Mouse (Mus musculus) ES-Bruce4 (cell line): ENCODE results near the gene Ccdc130. TPM values are rescaled to one million over a fixed set of nuclear protein-coding genes. Genes with fewer than 3 reads are reported as not detected.

Source experiments
- H3K27ac ChIP-seq: 2 replicates; pipeline ENCODE4 v1.5.1; 2012; ENCODE audit warnings: low read length, inconsistent platforms; ENCODE audit not compliant: insufficient read depth
- H3K27me3 ChIP-seq: 2 replicates; pipeline ENCODE4 v1.6.1; 2012; ENCODE audit warnings: mild to moderate bottlenecking, low read length, inconsistent platforms; ENCODE audit not compliant: control insufficient read depth, poor library complexity, insufficient read depth, severe bottlenecking
- H3K36me3 ChIP-seq: 2 replicates; pipeline ENCODE4 v1.6.1; 2012; ENCODE audit warnings: inconsistent platforms, mild to moderate bottlenecking, low read length, moderate library complexity; ENCODE audit not compliant: control insufficient read depth, poor library complexity, insufficient read depth, severe bottlenecking
- H3K4me1 ChIP-seq: one replicate; pipeline ENCODE4 v1.8.1; 2011; ENCODE audit warnings: low read length; ENCODE audit not compliant: control insufficient read depth, insufficient read depth
- H3K4me3 ChIP-seq: 2 replicates; pipeline ENCODE4 v1.5.1; 2011; ENCODE audit warnings: low read depth, mild to moderate bottlenecking, low read length
- H3K9ac ChIP-seq: 2 replicates; pipeline ENCODE4 v1.6.1; 2012; ENCODE audit warnings: low read depth, mild to moderate bottlenecking, inconsistent platforms; ENCODE audit not compliant: poor library complexity, severe bottlenecking
- H3K9me3 ChIP-seq: replicated peaks from 2 replicates; pipeline ENCODE4 v1.6.1; 2012; ENCODE audit warnings: mild to moderate bottlenecking, low read length, inconsistent platforms; ENCODE audit not compliant: control insufficient read depth, poor library complexity, insufficient read depth, severe bottlenecking
- CTCF ChIP-seq: IDR thresholded peaks from one replicate; pipeline ENCODE4 v1.8.1; 2011; ENCODE audit warnings: low read depth, low read length
- EP300 ChIP-seq: IDR thresholded peaks from 2 replicates; pipeline ENCODE4 v1.6.1; 2011; ENCODE audit warnings: low read depth, low read length; ENCODE audit not compliant: insufficient read depth
- POLR2A ChIP-seq: IDR thresholded peaks from one replicate; pipeline ENCODE4 v1.8.1; 2011; ENCODE audit warnings: low read length; ENCODE audit not compliant: insufficient read depth
- polyA plus RNA-seq: library from polyadenylated mRNA; stranded (reverse); fragments of >200 nt; gene quantifications from 2 replicates; pipeline ENCODE4 v1.2.4, GENCODE M21; 2011; ENCODE audit warnings: low read depth; ENCODE audit not compliant: missing spikeins, insufficient read depth, insufficient read length

Ccdc130 gene
- polyA plus RNA-seq, 1 experiment: 21.3 TPM

DNA sequence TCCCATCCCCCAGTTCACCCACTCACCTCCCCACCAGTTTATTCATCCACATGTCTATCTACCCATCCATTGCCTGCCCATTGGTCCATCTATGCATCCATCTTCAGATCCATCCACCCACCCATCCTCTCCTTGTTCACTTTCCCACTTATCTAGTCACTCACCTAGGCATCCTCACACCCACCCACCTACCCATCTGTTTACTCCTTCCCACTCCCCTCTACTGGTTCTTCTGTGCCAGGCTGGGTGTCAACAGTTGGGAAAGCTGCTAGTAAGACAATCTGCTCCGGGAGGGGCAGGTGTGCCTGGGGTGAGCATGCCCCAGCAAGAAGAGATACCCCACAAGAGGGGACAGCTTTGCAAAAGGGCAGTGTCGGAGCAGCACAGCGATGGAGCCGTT is 9.1 kb downstream of the Ccdc130 start:
- TF ChIP-seq CTCF: no peak
- no peak for TF ChIP-seq EP300
- TF ChIP-seq POLR2A: no peak
- H3K27me3 ChIP-seq: no peaks in the 10 kb centered on the region
- H3K9me3 ChIP-seq: no peaks in the 10 kb centered on the region
- H3K4me3 ChIP-seq: no peak overlapping the region
- H3K9ac ChIP-seq: no peak overlapping the region
- H3K36me3 ChIP-seq: peaks cover 18% of the 10 kb centered on the region
- H3K27ac ChIP-seq: no peak overlapping the region
- H3K4me1 ChIP-seq: no peaks in the 10 kb centered on the region

DNA sequence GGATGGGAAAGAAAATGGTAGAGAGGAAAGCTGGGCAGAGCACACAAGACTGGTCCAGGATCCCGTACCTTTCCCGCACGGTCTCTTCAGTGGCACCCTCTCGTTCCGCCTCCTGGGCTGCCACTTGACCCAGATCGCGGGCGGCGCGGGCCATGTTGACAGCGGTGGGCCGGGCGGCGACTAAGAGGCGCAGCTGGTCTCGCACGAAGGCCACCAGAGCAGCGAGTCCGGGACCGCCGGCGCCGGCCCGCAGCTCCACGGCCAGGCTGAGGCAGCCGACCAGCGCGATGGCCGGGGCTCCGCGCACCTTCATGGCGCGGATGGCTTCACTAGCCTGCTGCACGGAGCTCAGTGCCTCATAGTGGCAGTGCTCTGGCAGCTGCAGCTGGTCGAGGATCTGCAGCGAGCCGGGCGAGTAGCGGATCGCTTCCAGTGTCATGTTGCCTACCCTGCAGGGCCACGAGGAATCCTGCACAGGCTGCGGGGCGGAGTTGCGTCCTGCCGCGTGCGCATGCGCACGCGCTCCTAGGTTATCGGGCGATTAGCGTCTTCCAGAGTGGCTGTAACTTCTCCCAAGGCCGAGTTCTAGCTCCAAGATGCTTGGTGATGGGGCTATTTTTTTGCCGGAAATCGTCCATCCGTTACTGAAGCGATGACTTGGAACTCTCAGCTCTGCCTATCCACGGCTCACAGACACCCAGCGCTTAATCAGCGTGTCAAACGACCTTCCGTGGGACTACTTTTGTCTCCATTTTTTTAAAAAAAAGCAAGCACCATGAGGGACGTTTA is 13.2 kb downstream of the Ccdc130 start, which contains the start of gene Mri1:
TSS of gene Mri1 (minus strand) at position 505 of the 789 bp plus-strand sequence.
- Histone ChIP-seq H3K27me3 (no peaks in the 10 kb centered on the region), H3K9me3 (no peaks in the 10 kb centered on the region), H3K36me3 (peaks cover 39% of the 10 kb centered on the region), H3K4me3 (peak within 1 kb of the TSS; percentile 78), H3K9ac (peak within 1 kb of the TSS; percentile 81), H3K4me1 (no peaks in the 10 kb centered on the region), H3K27ac (peak within 1 kb of the TSS; percentile 70)
- peak; percentile 73 for TF ChIP-seq POLR2A
- TF ChIP-seq CTCF: no peak
- no peak for TF ChIP-seq EP300

DNA sequence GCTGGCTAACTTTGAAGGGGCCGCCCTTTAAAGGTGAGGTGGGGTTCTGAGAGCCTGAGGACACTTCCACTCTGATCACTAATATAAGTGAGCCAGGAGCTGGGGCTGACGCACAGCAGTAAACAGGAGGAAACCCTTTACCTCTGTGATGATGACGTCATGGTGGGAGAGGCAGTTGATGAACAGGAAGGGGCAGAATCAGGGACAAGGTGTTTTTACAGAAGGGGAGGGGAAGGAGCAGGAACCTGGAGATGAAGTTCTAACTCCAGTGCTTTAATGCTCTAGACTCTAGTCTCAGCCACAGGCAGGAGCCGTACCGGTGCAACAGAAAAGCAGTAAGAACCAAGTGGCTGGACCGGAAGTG is 13.7 kb downstream of the Ccdc130 start:
- Histone ChIP-seq H3K27me3 (no peaks in the 10 kb centered on the region), H3K4me1 (no peaks in the 10 kb centered on the region), H3K27ac (peak overlapping the region; percentile 23), H3K9ac (peak overlapping the region; percentile 81), H3K9me3 (no peaks in the 10 kb centered on the region), H3K4me3 (peak overlapping the region; percentile 78), H3K36me3 (peaks cover 39% of the 10 kb centered on the region)
- no peak for TF ChIP-seq POLR2A
- no peak for TF ChIP-seq CTCF
- TF ChIP-seq EP300: no peak

DNA sequence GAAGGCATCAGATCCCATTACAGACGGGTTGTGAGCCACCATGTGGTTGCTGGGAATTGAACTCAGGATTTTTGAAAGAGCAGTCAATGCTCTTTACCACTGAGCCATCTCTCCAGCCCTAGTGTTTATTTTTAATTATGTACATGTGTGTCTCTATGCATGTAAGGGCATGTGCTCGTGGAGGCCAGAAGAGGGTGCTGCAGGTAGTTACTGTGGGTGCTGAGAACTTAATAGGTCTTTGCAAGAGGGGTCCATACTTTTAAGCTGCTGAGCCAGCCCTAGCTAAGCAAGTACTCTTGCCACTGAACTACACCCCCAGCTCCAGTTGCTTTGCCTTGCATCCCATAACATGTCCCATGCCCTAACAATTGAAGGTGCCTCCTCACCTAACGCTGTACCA is 14.3 kb downstream of the Ccdc130 start:
- H3K36me3 ChIP-seq: peaks cover 43% of the 10 kb centered on the region
- H3K27ac ChIP-seq: peak overlapping the region; percentile 23; the same call in 1 of the 2 replicates
- H3K9ac ChIP-seq: peak overlapping the region; percentile 81

DNA sequence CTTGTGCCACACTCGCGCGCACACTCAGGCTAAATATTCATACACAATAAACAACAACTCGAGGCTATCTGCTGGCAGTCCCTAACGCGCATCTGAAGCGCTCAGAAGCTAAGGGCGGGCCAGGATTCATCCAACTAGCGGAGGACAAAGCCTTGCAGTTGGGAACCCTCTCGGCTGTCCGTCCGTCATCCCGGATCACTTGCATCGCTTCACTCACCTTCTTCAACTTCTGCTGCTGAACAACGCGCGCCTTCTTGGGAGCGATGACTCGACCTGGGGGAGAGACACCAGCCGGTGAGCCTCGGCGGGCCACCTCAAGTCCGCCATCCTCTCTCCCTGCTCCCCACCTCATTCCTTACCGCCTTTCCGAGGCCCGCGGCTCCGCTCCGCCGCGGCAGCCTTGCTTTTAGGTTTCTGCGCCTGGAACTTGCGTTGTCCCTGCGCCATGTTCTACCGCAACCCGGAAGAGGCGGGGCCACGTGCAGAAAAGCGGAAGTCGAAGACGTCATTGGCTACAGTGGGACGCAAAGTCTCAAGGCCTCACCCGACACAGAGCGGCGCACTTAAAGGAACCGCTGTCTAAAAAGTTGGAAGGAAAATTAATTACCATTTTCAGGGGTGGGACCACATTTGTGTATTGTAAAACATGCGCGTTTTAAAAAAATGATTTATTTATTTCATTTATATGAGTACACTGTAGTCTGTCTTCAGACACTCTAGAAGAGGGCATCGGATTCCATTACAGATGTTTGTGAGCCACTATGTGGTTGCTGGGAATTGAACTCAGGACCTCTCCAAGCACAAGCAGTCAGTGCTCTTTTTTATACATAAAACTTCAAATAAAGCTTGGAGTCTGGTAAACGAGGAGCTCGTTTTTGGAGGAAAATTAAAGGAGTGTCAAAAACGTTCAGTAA is 20.7 kb downstream of the Ccdc130 start, which contains the start of gene D8Ertd738e:
TSS of gene D8Ertd738e (minus strand) at position 463 of the 914 bp plus-strand sequence.
- no peaks in the 10 kb centered on the region for H3K27me3 ChIP-seq
- peak within 1 kb of the TSS; percentile 83 for H3K9ac ChIP-seq
- no peaks in the 10 kb centered on the region for H3K4me1 ChIP-seq
- peak within 1 kb of the TSS; percentile 32; the same call in 1 of the 2 replicates for H3K27ac ChIP-seq
- TF ChIP-seq CTCF (no peak), POLR2A (peak; percentile 90), EP300 (0 out of 2 replicates have a peak, but pooled peaks have one; percentile 46)
- peaks cover 61% of the 10 kb centered on the region for H3K36me3 ChIP-seq
- no peaks in the 10 kb centered on the region for H3K9me3 ChIP-seq
- peak within 1 kb of the TSS; percentile 96 for H3K4me3 ChIP-seq

More for the DNA sequence above, 14.3 kb downstream of the Ccdc130 start:
- Histone ChIP-seq H3K4me3 (peak overlapping the region; percentile 78), H3K4me1 (no peaks in the 10 kb centered on the region), H3K9me3 (no peaks in the 10 kb centered on the region), H3K27me3 (no peaks in the 10 kb centered on the region)
- no peak for TF ChIP-seq EP300
- TF ChIP-seq CTCF: peak; percentile 21
